Mouse (Mus musculus): ENCODE results near the gene Lrrk1. TPM values are rescaled to one million over a fixed set of nuclear protein-coding genes. Genes with fewer than 3 reads are reported as not detected.

The Lrrk1 gene
- polyA plus RNA-seq (2011; ENCODE audit: insufficient read length, low read depth, missing spikeins) = 31.0 and 39.9 TPM in 2 replicates

DNA sequence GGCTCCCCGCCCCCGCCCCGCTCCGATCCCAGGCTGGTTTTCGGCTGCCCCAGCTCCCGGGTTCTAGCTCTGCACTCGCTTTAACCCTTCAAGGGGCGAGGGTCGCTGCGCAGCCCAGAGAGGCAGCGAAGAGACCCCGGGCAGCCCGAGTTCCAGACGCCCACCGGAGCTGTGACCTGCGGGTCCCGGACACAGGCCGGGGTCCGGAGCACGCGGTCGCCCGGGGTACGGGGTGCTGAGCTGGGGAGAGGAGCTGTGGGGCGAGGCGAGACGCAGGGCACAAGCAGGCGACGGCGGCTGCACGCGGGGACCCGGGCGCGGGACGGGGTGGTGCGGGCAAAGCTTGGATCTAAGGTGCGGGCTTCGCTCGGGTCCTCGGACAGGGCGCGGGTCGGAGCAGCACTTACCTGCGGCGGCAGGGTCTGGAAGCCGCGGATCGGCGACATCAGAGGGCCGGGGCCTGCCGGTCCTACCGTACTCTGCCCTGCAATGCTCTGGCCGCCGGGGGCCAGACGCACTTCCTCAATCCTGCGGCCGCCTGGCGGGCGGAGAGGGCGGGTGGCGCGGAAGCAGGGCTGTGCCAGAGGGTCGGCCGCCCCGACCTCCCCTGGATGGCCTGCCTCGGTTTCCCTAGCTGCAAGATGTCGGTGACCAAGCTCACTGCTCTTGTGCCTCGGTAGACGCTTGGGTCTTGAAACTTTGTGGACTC is at the start of gene Lrrk1:
Lrrk1 (minus strand) TSS at position 538 of the 709 bp plus-strand sequence.
- TF ChIP-seq CTCF (IDR thresholded peaks at IDR 0.05; ENCODE audit: borderline replicate concordance, insufficient read depth, low read length) (no peak), POLR2A (IDR thresholded peaks at IDR 0.05; ENCODE audit: low read depth, low read length) (peak; percentile 75)
- Histone ChIP-seq H3K27ac (ENCODE audit: insufficient read depth, low read length) (peak within 1 kb of the TSS; percentile 63), H3K4me1 (ENCODE audit: control insufficient read depth, insufficient read depth, low read length) (peaks cover 15% of the 10 kb centered on the region), H3K4me3 (ENCODE audit: insufficient read depth, low read length) (peak within 1 kb of the TSS; percentile 53)

DNA sequence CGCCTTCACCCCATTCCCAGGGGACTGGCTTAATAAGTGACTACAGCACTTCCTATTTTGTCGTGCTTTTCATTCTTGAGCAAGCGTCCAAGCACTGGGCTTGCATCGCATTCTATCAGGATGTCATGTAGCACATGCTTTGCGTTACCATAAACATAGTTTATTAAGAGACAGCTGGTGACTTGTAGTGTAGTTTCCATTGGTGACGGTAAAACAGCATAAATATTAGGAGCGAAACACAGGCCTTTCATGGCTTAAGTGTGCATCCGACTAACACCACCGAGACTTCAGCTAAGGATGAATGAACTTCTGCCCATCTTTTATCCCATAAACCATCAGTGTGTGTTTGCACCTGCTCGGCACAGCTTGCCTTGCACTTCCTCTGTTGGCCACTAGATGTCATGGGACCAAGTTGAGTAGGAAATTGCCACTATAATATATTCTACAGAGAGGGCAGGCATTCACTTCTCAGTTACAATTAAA is 46.3 kb upstream of the Lrrk1 start:
- H3K27ac ChIP-seq (ENCODE audit: insufficient read depth, low read length) = no peak overlapping the region
- TF ChIP-seq CTCF (IDR thresholded peaks at IDR 0.05; ENCODE audit: borderline replicate concordance, insufficient read depth, low read length) (peak; percentile 92), POLR2A (IDR thresholded peaks at IDR 0.05; ENCODE audit: low read depth, low read length) (no peak)
- H3K4me3 ChIP-seq (ENCODE audit: insufficient read depth, low read length) = no peak overlapping the region
- H3K4me1 ChIP-seq (ENCODE audit: control insufficient read depth, insufficient read depth, low read length) = no peaks in the 10 kb centered on the region

DNA sequence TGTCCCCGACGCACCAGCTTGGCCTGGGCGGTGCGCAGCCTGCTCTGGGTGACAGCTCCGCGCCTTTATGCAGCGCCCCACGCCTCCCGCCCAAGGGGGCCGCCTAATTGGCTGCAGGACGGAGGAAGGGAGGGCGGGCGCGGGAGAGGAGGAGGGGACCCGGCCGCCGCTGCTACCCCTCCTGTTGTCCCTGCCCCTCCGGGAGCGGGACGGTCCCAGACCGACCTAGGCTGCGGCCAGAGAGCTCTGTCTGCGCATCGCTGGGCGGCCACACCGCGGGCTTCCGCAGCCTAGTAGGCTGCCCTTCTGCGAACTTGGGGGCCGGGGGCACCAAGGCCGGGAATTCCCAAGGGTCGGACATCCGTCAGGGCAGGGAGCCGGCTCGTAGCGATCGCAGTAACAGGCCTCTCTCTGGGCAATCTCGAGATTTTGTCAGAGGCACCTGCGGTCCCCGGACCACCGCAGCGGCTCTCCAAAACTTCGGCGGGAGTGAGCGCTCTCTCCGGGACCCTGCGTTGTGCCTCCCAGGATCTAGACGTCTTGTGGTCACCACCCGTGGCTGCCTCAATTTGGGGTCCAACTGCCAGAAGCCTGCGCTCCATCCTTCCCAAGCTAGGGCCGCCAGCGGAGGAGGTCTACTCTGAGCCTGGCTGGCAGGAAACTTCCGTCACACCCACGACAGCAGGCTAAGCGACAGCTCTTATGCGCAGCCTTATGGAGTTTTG is 39.4 kb upstream of the Lrrk1 start, which contains the start of gene Aldh1a3:
Aldh1a3 (minus strand) TSS at position 81 of the 725 bp plus-strand sequence.
- Histone ChIP-seq H3K4me3 (ENCODE audit: insufficient read depth, low read length) (peak within 1 kb of the TSS; percentile 28), H3K27ac (ENCODE audit: insufficient read depth, low read length) (no peak within 1 kb of the TSS), H3K4me1 (ENCODE audit: control insufficient read depth, insufficient read depth, low read length) (no peaks in the 10 kb centered on the region)
- TF ChIP-seq CTCF (IDR thresholded peaks at IDR 0.05; ENCODE audit: borderline replicate concordance, insufficient read depth, low read length) (no peak), POLR2A (IDR thresholded peaks at IDR 0.05; ENCODE audit: low read depth, low read length) (no peak)

DNA sequence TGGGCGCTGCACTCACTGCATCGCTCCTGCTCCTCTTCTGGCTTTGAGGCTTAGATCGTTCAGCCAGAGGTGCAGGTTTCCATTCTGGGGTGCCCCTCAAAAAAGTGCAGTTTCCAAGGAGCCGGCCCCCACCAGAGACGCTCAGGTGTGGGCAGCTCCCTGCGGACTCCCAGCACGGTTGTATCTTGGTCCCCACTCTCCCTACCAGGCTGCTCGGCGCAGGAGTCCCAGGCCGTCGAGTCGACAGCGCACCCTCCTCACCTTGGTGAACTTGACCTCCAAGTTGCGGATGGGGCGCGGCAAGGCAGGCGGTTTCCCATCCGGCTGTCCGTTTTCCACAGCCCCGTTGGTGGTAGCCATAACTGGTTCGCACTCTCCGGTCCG is 38.9 kb upstream of the Lrrk1 start:
- Histone ChIP-seq H3K4me3 (ENCODE audit: insufficient read depth, low read length) (peak overlapping the region; percentile 28; the same call in 1 of the 2 replicates), H3K27ac (ENCODE audit: insufficient read depth, low read length) (no peak overlapping the region), H3K4me1 (ENCODE audit: control insufficient read depth, insufficient read depth, low read length) (no peaks in the 10 kb centered on the region)
- TF ChIP-seq POLR2A (IDR thresholded peaks at IDR 0.05; ENCODE audit: low read depth, low read length) (no peak), CTCF (IDR thresholded peaks at IDR 0.05; ENCODE audit: borderline replicate concordance, insufficient read depth, low read length) (no peak)

DNA sequence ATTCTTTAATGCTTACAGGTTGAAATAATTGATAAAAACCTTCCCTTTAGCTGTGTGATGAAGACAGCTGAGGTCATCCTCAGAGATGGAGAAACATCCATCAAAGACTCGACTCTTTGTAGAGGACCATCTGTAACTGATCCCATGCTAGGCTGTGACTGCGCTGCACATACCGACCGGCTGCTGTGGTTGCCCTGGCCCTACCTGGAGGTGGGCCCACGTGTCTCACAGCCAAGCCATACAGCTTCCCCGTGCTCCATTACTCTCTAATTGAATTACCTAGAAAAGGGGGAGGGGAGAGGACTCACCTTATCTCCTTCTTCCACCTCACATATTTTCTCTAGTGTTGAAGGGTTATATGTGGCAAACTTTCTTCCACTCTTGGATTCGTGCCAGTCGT is 33.8 kb upstream of the Lrrk1 start:
- no peak for TF ChIP-seq CTCF (IDR thresholded peaks at IDR 0.05; ENCODE audit: borderline replicate concordance, insufficient read depth, low read length)
- TF ChIP-seq POLR2A (IDR thresholded peaks at IDR 0.05; ENCODE audit: low read depth, low read length) = no peak

DNA sequence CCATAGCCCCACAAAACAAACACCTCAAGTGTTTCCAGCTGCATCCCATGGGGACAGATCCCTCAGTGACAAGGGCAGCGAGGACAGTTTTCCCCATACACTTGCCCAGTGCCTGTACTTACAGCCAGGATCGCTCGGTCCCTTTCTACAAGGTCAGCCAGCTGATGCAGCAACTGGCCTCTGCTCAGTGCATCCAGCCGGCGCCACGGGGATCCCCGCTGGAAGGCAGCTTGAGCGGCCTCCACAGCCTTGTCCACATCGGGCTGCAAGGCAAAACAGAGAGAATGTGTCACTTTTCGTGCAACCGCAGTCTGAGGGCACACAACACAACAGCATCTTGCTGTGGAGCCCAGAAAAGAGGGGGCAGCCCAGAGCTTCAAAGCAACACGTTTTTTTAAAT is 30.8 kb upstream of the Lrrk1 start:
- H3K27ac ChIP-seq (ENCODE audit: insufficient read depth, low read length) = no peak overlapping the region
- TF ChIP-seq CTCF (IDR thresholded peaks at IDR 0.05; ENCODE audit: borderline replicate concordance, insufficient read depth, low read length) (no peak), POLR2A (IDR thresholded peaks at IDR 0.05; ENCODE audit: low read depth, low read length) (no peak)
- no peaks in the 10 kb centered on the region for H3K4me1 ChIP-seq (ENCODE audit: control insufficient read depth, insufficient read depth, low read length)
- H3K4me3 ChIP-seq (ENCODE audit: insufficient read depth, low read length) = no peak overlapping the region

More for the DNA sequence above, 33.8 kb upstream of the Lrrk1 start:
- H3K27ac ChIP-seq (ENCODE audit: insufficient read depth, low read length) = no peak overlapping the region
- H3K4me1 ChIP-seq (ENCODE audit: control insufficient read depth, insufficient read depth, low read length) = no peaks in the 10 kb centered on the region
- H3K4me3 ChIP-seq (ENCODE audit: insufficient read depth, low read length) = no peak overlapping the region

DNA sequence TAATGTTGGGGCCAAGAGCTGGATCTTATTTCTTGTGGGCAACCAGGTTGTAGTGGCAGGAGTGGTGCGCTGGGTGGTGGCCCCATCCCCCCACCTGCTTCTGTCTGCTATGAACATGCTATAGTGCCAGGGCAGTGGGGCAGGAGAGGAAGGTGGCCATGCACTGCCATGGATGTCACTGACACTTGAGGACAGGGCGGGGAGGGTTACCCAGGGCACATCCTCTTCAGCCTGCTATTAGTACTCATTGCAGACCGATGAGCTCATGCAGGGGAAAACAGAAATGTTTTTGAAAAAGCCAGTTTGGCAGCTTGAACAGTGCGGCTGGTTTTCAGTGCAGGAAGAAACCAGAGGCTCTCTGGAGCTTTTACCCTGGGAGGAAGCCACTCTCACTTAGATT is 28.7 kb upstream of the Lrrk1 start:
- Histone ChIP-seq H3K4me3 (ENCODE audit: insufficient read depth, low read length) (no peak overlapping the region), H3K27ac (ENCODE audit: insufficient read depth, low read length) (no peak overlapping the region), H3K4me1 (ENCODE audit: control insufficient read depth, insufficient read depth, low read length) (no peaks in the 10 kb centered on the region)
- TF ChIP-seq CTCF (IDR thresholded peaks at IDR 0.05; ENCODE audit: borderline replicate concordance, insufficient read depth, low read length) = no peak
- no peak for TF ChIP-seq POLR2A (IDR thresholded peaks at IDR 0.05; ENCODE audit: low read depth, low read length)

DNA sequence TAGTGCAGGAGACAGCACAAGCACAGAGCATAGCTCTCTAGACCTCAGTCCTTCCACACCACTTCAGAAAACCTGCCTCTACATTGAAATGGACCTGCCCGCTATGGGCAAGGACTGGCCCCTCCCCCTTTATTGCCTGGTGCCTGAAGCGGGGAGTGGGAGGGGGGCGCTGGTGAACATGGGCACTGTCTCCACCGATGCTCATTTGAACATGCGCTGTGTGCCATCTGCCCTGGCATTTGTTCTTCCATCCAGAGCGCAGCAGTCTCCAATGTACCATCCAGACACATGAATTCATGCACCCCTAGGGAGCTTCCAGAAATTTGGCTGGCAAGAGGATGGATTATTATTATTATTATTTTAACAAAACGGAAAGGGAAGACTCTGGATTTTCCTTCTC is 24.9 kb upstream of the Lrrk1 start:
- Histone ChIP-seq H3K4me1 (ENCODE audit: control insufficient read depth, insufficient read depth, low read length) (no peaks in the 10 kb centered on the region), H3K27ac (ENCODE audit: insufficient read depth, low read length) (no peak overlapping the region), H3K4me3 (ENCODE audit: insufficient read depth, low read length) (no peak overlapping the region)
- no peak for TF ChIP-seq POLR2A (IDR thresholded peaks at IDR 0.05; ENCODE audit: low read depth, low read length)
- no peak for TF ChIP-seq CTCF (IDR thresholded peaks at IDR 0.05; ENCODE audit: borderline replicate concordance, insufficient read depth, low read length)

DNA sequence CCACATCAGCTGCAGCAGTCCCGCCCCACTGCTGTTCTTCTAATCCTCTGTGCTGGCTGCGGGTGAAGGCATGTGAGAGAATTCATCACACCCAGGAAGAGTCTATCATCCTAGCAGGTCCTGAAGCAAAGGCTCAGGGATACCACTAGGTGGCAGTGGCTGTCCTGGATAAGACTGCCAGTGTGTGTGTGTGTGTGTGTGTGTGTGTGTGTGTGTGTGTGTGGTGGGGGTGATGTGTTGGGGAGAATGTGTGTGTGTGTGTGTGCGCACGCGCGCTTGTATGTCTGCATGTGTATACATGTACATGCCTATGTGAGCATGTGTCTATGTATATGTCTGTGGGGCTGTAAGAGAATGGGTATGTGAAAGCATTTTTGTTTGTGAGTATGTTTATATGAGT is 21.3 kb upstream of the Lrrk1 start:
- no peak overlapping the region for H3K27ac ChIP-seq (ENCODE audit: insufficient read depth, low read length)
- no peak overlapping the region for H3K4me3 ChIP-seq (ENCODE audit: insufficient read depth, low read length)
- no peaks in the 10 kb centered on the region for H3K4me1 ChIP-seq (ENCODE audit: control insufficient read depth, insufficient read depth, low read length)
- TF ChIP-seq POLR2A (IDR thresholded peaks at IDR 0.05; ENCODE audit: low read depth, low read length) = no peak
- peak; percentile 71 for TF ChIP-seq CTCF (IDR thresholded peaks at IDR 0.05; ENCODE audit: borderline replicate concordance, insufficient read depth, low read length)

DNA sequence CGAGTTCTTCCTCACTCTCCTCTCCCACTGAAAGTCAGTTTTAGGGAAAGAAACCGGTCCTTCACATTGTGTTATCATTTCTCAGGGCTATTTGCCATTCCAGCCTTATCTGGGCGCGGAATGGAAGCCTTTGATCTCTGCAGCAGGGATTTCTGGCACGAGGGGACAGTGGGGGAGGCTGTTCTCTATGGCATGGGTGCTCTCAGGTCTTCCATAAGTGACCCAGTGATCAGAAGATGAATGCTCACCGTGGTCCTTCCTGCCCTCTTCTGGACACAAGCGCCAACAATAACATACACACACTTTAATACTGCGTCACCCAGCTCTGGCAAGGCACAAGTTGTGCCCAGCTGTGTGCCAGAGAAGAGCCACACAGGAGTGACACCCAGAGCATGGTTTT is 18.8 kb upstream of the Lrrk1 start:
- TF ChIP-seq POLR2A (IDR thresholded peaks at IDR 0.05; ENCODE audit: low read depth, low read length) (no peak), CTCF (IDR thresholded peaks at IDR 0.05; ENCODE audit: borderline replicate concordance, insufficient read depth, low read length) (no peak)
- Histone ChIP-seq H3K4me1 (ENCODE audit: control insufficient read depth, insufficient read depth, low read length) (no peaks in the 10 kb centered on the region), H3K4me3 (ENCODE audit: insufficient read depth, low read length) (no peak overlapping the region), H3K27ac (ENCODE audit: insufficient read depth, low read length) (no peak overlapping the region)
